Mouse (Mus musculus): ENCODE results near the gene Olfr1243.
"Not testable (repeated sequence)": the region's sequence is repeated elsewhere in the genome, so short reads cannot be mapped to it uniquely, and the experiment has no call there.

Olfr1243 gene

DNA sequence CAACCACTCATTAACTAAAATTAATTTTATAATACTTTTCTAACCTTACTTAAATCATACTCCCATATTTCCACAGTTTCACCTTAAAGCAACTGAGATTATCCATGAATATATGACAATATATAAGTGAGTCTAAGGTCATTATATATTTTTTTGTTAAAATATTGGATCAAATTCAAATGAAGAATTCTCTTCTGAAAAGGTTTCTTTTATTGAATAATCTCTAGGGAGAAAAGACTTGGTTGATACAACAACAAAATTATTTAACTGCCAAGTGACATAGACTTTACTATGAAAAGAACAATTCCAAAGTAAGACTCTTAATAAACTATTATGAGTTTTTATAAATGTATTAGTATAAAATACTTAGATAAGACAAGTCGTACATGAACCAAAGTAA lies at the start of gene Olfr1243:
TSS of gene Olfr1243 (minus strand) at position 101 of the 400 bp plus-strand sequence.
- no peak for DNase-seq (ENCODE audit: low read depth, low spot score)

DNA sequence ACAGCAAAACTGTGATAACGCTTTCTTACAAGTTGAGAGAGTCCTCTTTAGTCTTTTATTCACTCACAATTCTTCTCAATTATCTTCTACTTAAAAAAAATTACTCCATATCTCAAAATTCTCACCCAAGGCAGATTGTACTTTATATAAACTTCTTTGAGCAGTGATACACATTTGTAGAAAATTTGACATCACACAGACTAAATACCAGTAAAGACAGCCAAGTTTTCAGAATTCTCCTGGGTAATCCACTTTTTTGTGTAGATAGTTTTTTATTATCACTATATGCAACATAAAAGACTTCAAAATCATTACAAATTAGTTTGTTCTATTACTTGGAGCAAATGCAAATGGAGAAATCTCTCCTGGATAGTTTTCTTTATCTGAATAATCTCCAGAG lies 47.1 kb upstream of the Olfr1243 start, which contains the start of gene Olfr1245:
TSS of gene Olfr1245 (minus strand) at position 101 of the 400 bp plus-strand sequence.
- no peak for DNase-seq (ENCODE audit: low read depth, low spot score)

DNA sequence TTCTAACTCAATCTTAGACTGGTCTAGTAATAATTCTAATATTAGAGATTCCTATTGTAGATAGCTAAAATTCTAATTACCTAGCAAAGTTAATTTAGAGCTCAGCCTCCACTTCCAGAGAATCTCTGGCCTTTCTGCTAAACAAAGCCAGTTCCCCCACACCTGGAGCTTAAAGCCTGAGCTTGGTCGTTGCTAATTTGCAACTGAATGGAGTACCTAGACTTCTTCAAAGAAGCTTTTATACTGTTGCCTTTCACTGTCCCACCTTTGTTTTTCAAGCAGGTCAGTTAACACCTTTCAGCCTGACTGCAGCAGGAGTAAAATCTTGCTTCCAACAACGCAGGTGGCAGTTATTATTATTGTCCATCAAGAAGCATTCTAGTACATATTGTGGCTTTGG lies 31.4 kb upstream of the Olfr1243 start:
- not testable (repeated sequence) for DNase-seq (ENCODE audit: low read depth, low spot score)

DNA sequence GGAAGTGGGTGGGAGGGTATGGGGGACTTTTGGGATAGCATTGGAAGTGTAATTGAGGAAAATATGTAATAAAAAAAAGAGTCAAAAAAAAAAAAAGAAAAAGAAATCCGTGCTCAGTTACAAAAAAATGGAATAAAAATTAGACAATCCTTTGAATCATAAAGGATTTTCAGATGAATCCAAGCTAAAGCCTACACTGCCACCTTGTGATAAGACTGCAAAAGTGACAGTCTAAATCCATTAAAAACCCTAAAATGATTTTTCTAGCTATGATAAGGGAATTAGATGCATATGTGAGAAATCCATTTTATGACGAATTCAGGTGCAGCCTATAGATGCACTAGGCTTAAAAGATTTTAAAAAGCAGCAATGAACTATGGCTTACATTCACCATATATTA lies 13.2 kb upstream of the Olfr1243 start:
- no peak for DNase-seq (ENCODE audit: low read depth, low spot score)

DNA sequence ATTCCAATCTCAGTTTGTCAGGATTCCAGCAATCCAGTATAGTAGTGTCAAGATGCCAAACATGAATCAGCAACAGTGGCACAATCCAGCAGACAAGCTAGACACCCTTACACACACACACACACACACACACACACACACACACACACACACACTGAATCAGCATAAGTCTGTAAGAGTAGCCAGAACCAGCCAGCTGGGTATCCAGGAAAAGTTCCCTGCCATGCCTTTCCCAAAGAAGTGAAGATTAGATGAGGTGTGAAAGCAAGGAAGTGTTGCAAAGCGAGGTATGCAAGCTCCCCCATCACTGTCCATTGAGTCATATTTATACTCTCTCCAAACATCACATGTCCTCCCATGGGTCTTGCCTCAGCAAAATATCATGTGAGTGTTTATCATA lies 8.6 kb upstream of the Olfr1243 start:
- no peak for DNase-seq (ENCODE audit: low read depth, low spot score)

DNA sequence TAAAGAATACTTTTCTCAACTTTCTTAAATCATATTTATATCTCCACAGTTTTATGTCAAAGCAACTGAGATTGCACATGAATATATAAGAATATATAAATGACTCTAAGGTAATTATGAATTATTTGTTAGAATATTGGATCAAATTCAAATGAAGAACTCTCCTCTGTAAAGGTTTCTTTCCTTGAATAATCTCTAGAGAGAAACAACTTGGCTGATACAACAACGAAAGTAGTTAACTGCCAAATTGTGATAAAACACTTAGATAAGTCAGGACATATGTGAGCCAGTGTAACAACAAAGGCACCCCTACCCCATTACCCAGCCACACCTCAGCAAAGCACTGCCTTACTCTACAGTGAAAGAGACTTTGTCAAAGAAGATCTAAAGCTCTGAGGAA lies 33.1 kb downstream of the Olfr1243 start, which contains the start of gene Olfr1242:
TSS of gene Olfr1242 (minus strand) at position 101 of the 400 bp plus-strand sequence.
- DNase-seq (ENCODE audit: low read depth, low spot score), result no peak

DNA sequence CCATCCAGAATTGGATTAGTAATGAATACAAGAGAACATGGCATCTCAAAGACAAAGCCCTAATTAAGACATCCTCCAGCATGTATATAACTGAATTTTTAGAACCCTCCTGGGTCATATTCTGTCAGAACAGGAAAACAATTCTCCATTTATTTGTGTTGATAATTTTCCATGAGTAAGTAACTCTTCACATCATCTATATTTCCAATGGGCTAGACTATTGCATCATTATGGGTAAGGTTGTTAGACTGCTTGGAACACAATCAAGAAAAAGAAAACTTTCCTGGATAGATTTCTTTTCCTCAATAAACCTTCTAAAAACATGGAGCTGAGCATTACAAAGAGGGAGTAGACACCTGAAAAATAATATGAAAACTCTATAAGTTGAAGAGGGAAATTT lies 44.3 kb downstream of the Olfr1243 start, which contains the start of gene Olfr1241:
TSS of gene Olfr1241 (minus strand) at position 101 of the 400 bp plus-strand sequence.
- DNase-seq (ENCODE audit: low read depth, low spot score), result no peak
